7 mouse cellular contexts compared by ENCODE assay signal in the genomic region with DNA sequence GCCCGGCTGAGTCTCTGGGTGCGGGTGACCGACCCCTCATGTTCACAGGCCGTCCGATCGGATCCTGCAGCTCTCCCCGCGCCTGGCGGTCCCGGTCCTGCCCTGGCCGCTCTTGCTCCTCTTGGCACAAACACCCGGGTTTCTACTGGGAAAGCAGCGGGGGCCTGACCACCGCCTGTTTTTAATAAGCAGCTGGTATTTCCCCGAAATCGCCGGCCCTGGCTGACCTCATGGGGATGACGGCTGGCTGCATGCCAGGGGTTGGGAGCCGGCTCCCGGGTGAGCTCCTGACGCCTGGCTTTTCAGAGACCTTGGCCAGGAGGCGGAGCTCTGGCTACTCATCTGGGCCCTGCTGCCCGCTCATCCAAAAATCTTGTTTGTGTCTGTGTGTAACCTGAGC. TPM values are rescaled to one million over a fixed set of nuclear protein-coding genes. Genes with fewer than 3 reads are reported as not detected.
DNase-seq lines count a peak whose midpoint lies in the region; ATAC-seq and TF ChIP-seq lines count a peak whose summit lies in the region.

No protein-coding gene starts in this region.

- TF ChIP-seq CTCF in cortical plate, adult 2 months (IDR thresholded peaks at IDR 0.05; ENCODE audit: extremely low read depth, insufficient read depth, low read length): no peak

- 1% methylated on average over 23 of the region's 23 CpGs for WGBS in intestine, embryonic 15.5 days

- peak; percentile 72 for ATAC-seq in intestine, embryonic 15.5 days
- peak; percentile 18; the same call in 1 of the 2 replicates for ATAC-seq in megakaryocyte progenitor cell, adult 5-6 weeks (replicated peaks; ENCODE audit: poor library complexity)

- no peaks in the 10 kb centered on the region for H3K9me3 ChIP-seq in intestine, embryonic 15.5 days

- intact Hi-C loops in gastrocnemius, postnatal 14 days (cut with DNase I; ENCODE audit: low total_unique reads): loop anchor here (5.0 to 10.0 kb wide), 2 partner anchors 64 to 147 kb away; no protein-coding TSS in a partner anchor
- intact Hi-C loops in left cerebral cortex, postnatal 10 days (cut with DNase I): loop anchor here (1.0 to 5.0 kb wide), 2 partner anchors 64 to 369 kb away; no protein-coding TSS in a partner anchor

- no peak for TF ChIP-seq POLR2A in cortical plate, adult 2 months (IDR thresholded peaks at IDR 0.05; ENCODE audit: extremely low read depth, insufficient read depth, low read length)

- no peak overlapping the region for H3K27ac ChIP-seq in cortical plate, adult 2 months (ENCODE audit: insufficient read depth, low read length)
- peak overlapping the region; percentile 81 for H3K27ac ChIP-seq in intestine, embryonic 15.5 days

- H3K36me3 ChIP-seq in intestine, embryonic 15.5 days: no peaks in the 10 kb centered on the region

- DNase-seq in adrenal gland, adult 8-10 months: peak; percentile 88
- DNase-seq in gastrocnemius, postnatal 14 days: peak; percentile 93
- DNase-seq in left cerebral cortex, postnatal 10 days (ENCODE audit: extremely low spot score in 1 of 2, low spot score in 2 of 2): peak; percentile 63 to 93
- peak; percentile 90 for DNase-seq in skeletal muscle tissue, adult 2 months (ENCODE audit: low read depth, low spot score)

- peak overlapping the region; percentile 28 for H3K4me3 ChIP-seq in cortical plate, adult 2 months (ENCODE audit: insufficient read depth, low read length)
- H3K4me3 ChIP-seq in intestine, embryonic 15.5 days (replicated peaks): peak overlapping the region; percentile 48

- H3K4me2 ChIP-seq in intestine, embryonic 15.5 days (replicated peaks): peak overlapping the region; percentile 95

- H3K9ac ChIP-seq in intestine, embryonic 15.5 days: peak overlapping the region; percentile 66

- no peaks in the 10 kb centered on the region for H3K4me1 ChIP-seq in cortical plate, adult 2 months (ENCODE audit: control insufficient read depth, insufficient read depth, low read length)
- peaks cover 14% of the 10 kb centered on the region for H3K4me1 ChIP-seq in intestine, embryonic 15.5 days (replicated peaks)

- H3K27me3 ChIP-seq in intestine, embryonic 15.5 days (replicated peaks): 0 out of 2 replicates have a peak, but pooled peaks cover 4% of the 10 kb centered on the region

RNA-seq across cellular contexts. Expression of a gene that starts 16.2 kb away (rescaled TPM):
- total RNA-seq in adrenal gland, adult 8-10 months (2022): not detected
- polyA plus RNA-seq in cortical plate, adult 2 months (2012; rRNA removed): not detected in 2 replicates
- total RNA-seq in gastrocnemius, postnatal 14 days (2021): not detected
- not detected in 2 replicates for polyA plus RNA-seq in intestine, embryonic 15.5 days (2015; fragmentation: Nextera tagmentation; extraction: Ambion mirVana)
- not detected for total RNA-seq in left cerebral cortex, postnatal 10 days (2021)
- not detected in 2 replicates for total RNA-seq in megakaryocyte progenitor cell, adult 5-6 weeks (2015)
- total RNA-seq in megakaryocyte progenitor cell, adult 5-6 weeks (2017): not detected in 2 replicates

RNA-seq across cellular contexts. Expression of a gene that starts 32.1 kb away (rescaled TPM):
- not detected for total RNA-seq in adrenal gland, adult 8-10 months (2022)
- not detected in 2 replicates for polyA plus RNA-seq in cortical plate, adult 2 months (2012; rRNA removed)
- total RNA-seq in gastrocnemius, postnatal 14 days (2021): not detected
- not detected in 2 replicates for polyA plus RNA-seq in intestine, embryonic 15.5 days (2015; fragmentation: Nextera tagmentation; extraction: Ambion mirVana)
- total RNA-seq in left cerebral cortex, postnatal 10 days (2021): not detected
- total RNA-seq in megakaryocyte progenitor cell, adult 5-6 weeks (2015): not detected in 2 replicates
- not detected in 2 replicates for total RNA-seq in megakaryocyte progenitor cell, adult 5-6 weeks (2017)

RNA-seq across cellular contexts. Expression of a gene that starts 34.8 kb away (rescaled TPM):
- total RNA-seq in adrenal gland, adult 8-10 months (2022): 10 to 100 TPM in 1 of 4 experiments, 1 to 10 TPM in 3; 7.2 to 12.3 (median 9.3) TPM
- polyA plus RNA-seq in cortical plate, adult 2 months (2012; rRNA removed): 8.2 and 9.0 TPM in 2 replicates
- total RNA-seq in gastrocnemius, postnatal 14 days (2021): 1 to 10 TPM; 2.7 to 4.3 TPM
- 21.6 and 23.6 TPM in 2 replicates for polyA plus RNA-seq in intestine, embryonic 15.5 days (2015; fragmentation: Nextera tagmentation; extraction: Ambion mirVana)
- total RNA-seq in left cerebral cortex, postnatal 10 days (2021): 1 to 10 TPM; 9.1 to 9.3 TPM
- total RNA-seq in megakaryocyte progenitor cell, adult 5-6 weeks (2015): 0.15 TPM in 1 of 2 replicates, not detected in the other
- total RNA-seq in megakaryocyte progenitor cell, adult 5-6 weeks (2017): 0.92 TPM in 1 of 2 replicates, not detected in the other

RNA-seq across cellular contexts. Expression of a gene that starts 40.1 kb away (rescaled TPM):
- total RNA-seq in adrenal gland, adult 8-10 months (2022): under 1 TPM in 2 of 4 experiments, not detected in 2; 0.26 to 0.40 TPM
- polyA plus RNA-seq in cortical plate, adult 2 months (2012; rRNA removed): 0.13 and 0.30 TPM in 2 replicates
- 100 to 1,000 TPM; 358 to 691 TPM for total RNA-seq in gastrocnemius, postnatal 14 days (2021)
- polyA plus RNA-seq in intestine, embryonic 15.5 days (2015; fragmentation: Nextera tagmentation; extraction: Ambion mirVana): 0.53 and 0.58 TPM in 2 replicates
- total RNA-seq in left cerebral cortex, postnatal 10 days (2021): under 1 TPM; 0.39 to 0.56 TPM
- not detected in 2 replicates for total RNA-seq in megakaryocyte progenitor cell, adult 5-6 weeks (2015)
- total RNA-seq in megakaryocyte progenitor cell, adult 5-6 weeks (2017): not detected in 2 replicates

RNA-seq across cellular contexts. Expression of a gene that starts 44.8 kb away (rescaled TPM):
- not detected for total RNA-seq in adrenal gland, adult 8-10 months (2022)
- polyA plus RNA-seq in cortical plate, adult 2 months (2012; rRNA removed): 0.08 and 0.21 TPM in 2 replicates
- total RNA-seq in gastrocnemius, postnatal 14 days (2021): not detected
- not detected in 2 replicates for polyA plus RNA-seq in intestine, embryonic 15.5 days (2015; fragmentation: Nextera tagmentation; extraction: Ambion mirVana)
- total RNA-seq in left cerebral cortex, postnatal 10 days (2021): under 1 TPM; 0.14 to 0.28 TPM
- not detected in 2 replicates for total RNA-seq in megakaryocyte progenitor cell, adult 5-6 weeks (2015)
- total RNA-seq in megakaryocyte progenitor cell, adult 5-6 weeks (2017): not detected in 2 replicates
